Mouse (Mus musculus) brain, adult 2 months (tissue): ENCODE results near the gene Lzts3.
"Not testable (repeated sequence)": the region's sequence is repeated elsewhere in the genome, so short reads cannot be mapped to it uniquely, and the experiment has no call there.

Source experiments
- DNase-seq: peaks from one replicate; pipeline ENCODE4 v3.0.0; 2011; ENCODE audit warnings: low read depth, low spot score

The Lzts3 gene

DNA sequence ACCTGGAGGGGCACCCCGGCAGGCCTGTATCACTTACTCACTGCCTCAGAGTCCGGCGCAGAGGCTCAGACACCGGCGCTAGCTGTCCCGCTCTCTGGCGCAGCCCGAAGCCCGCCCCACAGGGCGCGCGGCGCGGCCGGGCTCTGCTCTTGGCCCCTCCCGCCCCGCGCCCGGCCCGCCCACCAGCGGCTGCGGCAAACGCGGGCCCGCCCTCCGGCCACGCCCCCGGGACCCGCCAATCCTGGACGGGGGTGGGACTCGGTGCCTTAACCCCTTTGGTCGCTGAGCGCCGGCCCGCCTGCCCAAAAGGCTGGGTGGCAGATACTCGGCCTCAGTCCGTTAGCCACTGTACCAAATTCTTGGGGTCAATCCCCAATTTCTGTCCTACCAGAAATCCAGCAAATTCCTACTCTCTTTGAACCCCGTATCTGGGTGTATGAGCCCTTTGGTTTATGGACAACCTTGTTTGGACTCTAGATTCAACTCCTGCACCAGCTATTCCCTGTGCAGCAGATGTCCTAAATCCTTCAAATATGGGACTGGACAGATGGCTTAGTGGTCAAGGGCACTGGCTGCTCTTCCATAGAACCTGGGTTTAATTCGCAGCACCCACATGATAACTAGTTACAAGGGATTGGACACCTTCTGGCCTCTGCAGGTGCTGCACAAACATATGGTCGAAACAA lies at the start of gene Lzts3:
Gene Lzts3 (minus strand): TSS at position 120 of the 686 bp plus-strand sequence.
- peak; percentile 95 for DNase-seq

- no peak for DNase-seq
These were observed 46.4 kb upstream of the Lzts3 start for GRCm38 (mm10) chr2:130689011-130689410.

GRCm38 (mm10) chr2:130685426-130685825 lies 42.8 kb upstream of the Lzts3 start:
- DNase-seq: no peak

GRCm38 (mm10) chr2:130681531-130681930 lies 38.9 kb upstream of the Lzts3 start:
- DNase-seq: no peak

GRCm38 (mm10) chr2:130679899-130680298 lies 37.3 kb upstream of the Lzts3 start:
- DNase-seq: no peak

DNA sequence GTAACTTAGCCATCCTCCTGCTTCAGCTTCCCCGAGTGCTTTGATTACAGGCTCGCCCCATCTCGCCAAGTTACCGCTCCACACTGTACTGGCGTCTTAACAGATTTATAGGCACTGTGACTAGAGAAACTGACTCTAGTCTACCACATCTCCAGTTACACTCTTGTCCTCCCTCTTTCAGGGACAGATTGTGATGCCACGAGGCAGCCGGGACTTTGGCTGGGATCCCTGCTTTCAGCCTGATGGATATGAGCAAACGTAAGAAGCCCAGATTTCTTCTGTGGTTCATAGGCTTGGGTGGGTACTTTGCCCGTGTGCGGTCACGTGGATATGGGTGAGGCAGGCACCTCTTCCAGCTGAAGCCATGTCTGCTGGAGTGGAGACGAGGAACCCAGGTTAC lies 36.6 kb upstream of the Lzts3 start:
- DNase-seq: no peak

GRCm38 (mm10) chr2:130677211-130677610 lies 34.6 kb upstream of the Lzts3 start:
- no peak for DNase-seq

GRCm38 (mm10) chr2:130667559-130667958 lies 25.0 kb upstream of the Lzts3 start, which contains the start of gene Itpa:
Gene Itpa, plus strand, starts transcription at chr2:130667610.
- peak; percentile 97 for DNase-seq

DNA sequence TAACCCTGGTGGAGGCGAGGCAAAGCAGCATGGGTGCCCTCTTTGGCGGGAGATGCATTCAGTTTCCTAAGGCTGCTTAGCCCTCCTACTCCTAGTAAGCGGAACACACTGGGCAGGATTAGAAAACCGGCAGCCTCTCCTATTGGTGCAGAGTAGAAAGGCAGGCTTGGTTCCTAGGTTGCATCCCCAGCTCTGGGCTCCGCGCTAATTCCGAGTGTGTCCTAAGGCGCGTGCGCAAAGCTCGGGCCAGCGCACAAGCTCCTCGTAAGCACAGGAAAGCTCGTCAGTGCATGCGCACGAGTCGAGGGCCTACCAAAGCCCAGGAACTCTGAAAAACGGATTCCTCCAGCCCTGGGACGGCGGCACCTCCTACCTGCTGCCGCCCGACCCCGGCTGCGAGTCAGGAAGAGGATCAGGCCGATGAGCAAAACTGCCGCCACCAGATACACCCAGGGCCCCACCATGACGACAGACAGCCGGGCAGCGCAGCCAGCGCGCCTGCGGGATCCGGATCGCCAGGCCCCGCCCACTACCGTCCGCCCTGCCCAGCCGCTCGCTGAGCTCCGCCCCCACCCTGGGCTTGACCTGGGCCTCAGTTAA lies 21.6 kb upstream of the Lzts3 start, which contains the start of gene Ddrgk1:
Gene Ddrgk1 (minus strand): TSS at position 558 of the 600 bp plus-strand sequence.
- DNase-seq: peak; percentile 99

- DNase-seq: no peak
These were observed 20.7 kb upstream of the Lzts3 start for GRCm38 (mm10) chr2:130663342-130663741.

- peak; percentile 66 for DNase-seq
These were observed 15.9 kb upstream of the Lzts3 start for GRCm38 (mm10) chr2:130658530-130658929.

DNA sequence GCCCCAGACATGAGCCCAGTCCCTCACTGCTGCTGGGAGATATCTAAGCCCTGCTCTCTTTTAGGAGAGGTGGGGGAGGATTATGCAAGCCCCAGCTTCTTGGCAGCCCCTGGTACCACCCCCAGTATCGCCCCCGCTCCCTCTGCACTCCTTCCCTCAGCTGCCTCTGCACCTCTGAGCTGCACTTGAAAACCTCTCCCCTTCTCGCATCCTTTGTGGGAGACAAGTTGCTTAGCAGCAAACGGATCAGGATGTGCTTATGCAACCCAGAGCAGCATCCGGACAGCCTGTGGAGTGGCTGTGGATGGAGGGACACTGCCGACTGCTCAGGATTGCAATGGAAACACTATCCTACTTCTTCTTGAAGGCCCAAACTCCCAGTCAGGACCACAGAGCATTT lies 14.9 kb upstream of the Lzts3 start:
- DNase-seq: peak; percentile 95

- peak; percentile 92 for DNase-seq
These were observed 13.9 kb upstream of the Lzts3 start for GRCm38 (mm10) chr2:130656536-130656935.

DNA sequence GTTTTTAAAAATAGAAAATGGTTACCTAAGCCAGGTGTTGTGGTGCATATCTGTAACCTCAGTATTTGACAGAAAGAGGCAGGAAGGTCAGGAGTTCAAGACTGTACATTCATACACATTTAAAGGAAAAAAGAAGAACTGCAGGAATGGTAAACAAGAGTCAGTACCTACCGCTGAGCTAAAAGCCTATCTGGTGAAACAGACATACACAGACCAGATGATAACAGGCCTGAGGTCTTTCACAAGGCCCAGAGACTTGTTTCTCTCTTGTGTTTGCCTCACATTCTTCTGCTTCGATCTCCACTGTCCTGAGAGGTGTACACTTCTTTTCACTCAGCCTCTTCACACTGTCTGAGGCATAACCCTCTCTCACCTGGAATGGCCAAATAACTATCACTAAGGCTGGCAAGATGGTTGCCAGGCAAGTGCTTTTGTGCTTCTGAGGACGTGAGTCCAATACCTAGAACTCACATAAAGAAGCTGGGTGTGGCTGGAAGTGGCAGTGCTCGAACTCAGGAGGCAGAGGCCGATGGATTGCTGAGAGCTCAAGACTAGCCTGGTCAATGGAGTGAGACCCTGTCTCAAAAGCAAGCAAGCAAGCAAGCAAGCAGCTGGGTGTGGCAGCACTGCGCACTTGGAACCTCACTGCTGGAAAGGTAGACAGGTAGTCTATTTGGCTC lies 13.2 kb upstream of the Lzts3 start:
- DNase-seq: no peak

- DNase-seq: no peak
These were observed 11.2 kb upstream of the Lzts3 start for GRCm38 (mm10) chr2:130653760-130654159.

- DNase-seq: peak; percentile 74
These were observed 10.7 kb upstream of the Lzts3 start for GRCm38 (mm10) chr2:130653303-130653702.

GRCm38 (mm10) chr2:130649028-130649427 lies 6.4 kb upstream of the Lzts3 start:
- DNase-seq: not testable (repeated sequence)

DNA sequence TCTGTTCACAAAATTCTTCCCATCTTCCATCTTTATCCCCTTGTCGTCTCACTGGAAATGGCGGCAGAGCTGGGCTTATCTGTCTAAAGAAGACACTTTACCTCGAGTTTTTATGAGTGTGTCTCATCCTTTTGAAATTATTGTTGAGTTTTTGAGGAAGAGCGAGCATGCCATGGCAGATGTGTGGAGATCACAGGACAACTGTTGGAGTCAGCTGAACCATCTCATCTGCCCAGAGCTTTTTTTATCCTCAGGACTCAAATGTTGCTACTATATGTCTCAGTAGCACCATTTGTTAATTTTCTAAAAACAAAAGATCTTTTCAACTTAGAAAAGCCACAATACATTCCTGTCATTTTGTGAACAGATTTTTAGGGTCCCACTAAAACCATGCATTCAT lies 2.6 kb upstream of the Lzts3 start:
- no peak for DNase-seq

- peak; percentile 77 for DNase-seq
These were observed 374 bp downstream of the Lzts3 start for GRCm38 (mm10) chr2:130642197-130642660.

- DNase-seq: no peak
These were observed 1.1 kb downstream of the Lzts3 start for GRCm38 (mm10) chr2:130641351-130642025.

- DNase-seq: peak; percentile 49
These were observed 3.3 kb downstream of the Lzts3 start for GRCm38 (mm10) chr2:130639276-130639675.

DNA sequence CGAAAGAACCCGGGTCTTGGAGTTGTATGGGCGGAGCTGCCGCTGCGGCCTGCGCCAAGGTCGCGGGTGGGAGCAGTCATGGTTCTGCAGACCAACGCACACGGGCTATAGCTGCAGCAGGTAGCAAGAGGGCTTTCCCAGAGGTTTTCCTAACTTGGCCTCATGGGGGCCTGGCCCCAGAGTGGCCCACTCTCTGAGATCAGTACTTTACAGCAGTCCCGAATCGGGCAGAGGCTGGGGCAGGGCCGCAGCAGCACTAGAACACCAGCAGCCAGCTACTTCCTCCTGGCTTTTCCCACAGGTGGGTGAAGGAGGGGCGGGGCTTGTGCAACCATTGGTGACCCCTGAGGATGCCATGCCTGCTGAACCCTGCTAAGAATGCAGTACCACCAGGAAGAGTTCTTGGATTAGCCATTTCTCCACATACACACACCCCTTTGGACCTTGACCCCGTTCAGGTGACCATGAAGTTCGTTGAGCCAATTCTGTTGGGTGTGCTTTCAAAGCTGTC lies 4.4 kb downstream of the Lzts3 start:
- DNase-seq: no peak
